Mouse (Mus musculus): ENCODE measurements around the gene Lancl3. TPM values are rescaled to one million over a fixed set of nuclear protein-coding genes. Genes with fewer than 3 reads are reported as not detected.
"Not testable (repeated sequence)": the region's sequence is repeated elsewhere in the genome, so short reads cannot be mapped to it uniquely, and the experiment has no call there.

The Lancl3 gene
- polyA plus RNA-seq, 1 experiment from 2014 or later = 0.88 TPM

- no peak overlapping the region for H3K9ac ChIP-seq
- H3K36me3 ChIP-seq = no peaks in the 10 kb centered on the region
- 55% methylated on average over 1 of the region's 1 CpGs for WGBS
- H3K4me3 ChIP-seq = no peak overlapping the region
- no peaks in the 10 kb centered on the region for H3K27me3 ChIP-seq (replicated peaks)
- no peak for ATAC-seq (ENCODE audit: insufficient number of reproducible peaks, low FRiP score)
- H3K9me3 ChIP-seq (replicated peaks) = no peaks in the 10 kb centered on the region
- H3K27ac ChIP-seq (ENCODE audit: poor library complexity, severe bottlenecking) = no peak overlapping the region
- H3K4me1 ChIP-seq (replicated peaks) = no peaks in the 10 kb centered on the region
- no peak overlapping the region for H3K4me2 ChIP-seq
Observed at GRCm38 (mm10) chrX:9303455-9303854, 103.8 kb downstream of the Lancl3 start.

- H3K36me3 ChIP-seq; H3K9ac ChIP-seq; H3K4me2 ChIP-seq; H3K4me3 ChIP-seq; H3K27me3 ChIP-seq (replicated peaks); H3K9me3 ChIP-seq (replicated peaks); H3K4me1 ChIP-seq (replicated peaks); H3K27ac ChIP-seq (ENCODE audit: poor library complexity, severe bottlenecking); ATAC-seq (ENCODE audit: insufficient number of reproducible peaks, low FRiP score): not testable (repeated sequence)
Observed at GRCm38 (mm10) chrX:9316457-9316856, 116.8 kb downstream of the Lancl3 start.

Other genes with a start within 250 kb of the Lancl3 start
- gene Fthl17b, start 236.9 kb upstream of the Lancl3 start, polyA plus RNA-seq (2016; fragmentation: Nextera tagmentation; extraction: Ambion mirVana) = not detected in 2 replicates
- not detected in 2 replicates for gene Fthl17c, start 223.3 kb upstream of the Lancl3 start, polyA plus RNA-seq (2016; fragmentation: Nextera tagmentation; extraction: Ambion mirVana)
- not detected in 2 replicates for gene Fthl17d, start 213.1 kb upstream of the Lancl3 start, polyA plus RNA-seq (2016; fragmentation: Nextera tagmentation; extraction: Ambion mirVana)
- gene Fthl17e, start 166.4 kb upstream of the Lancl3 start, polyA plus RNA-seq (2016; fragmentation: Nextera tagmentation; extraction: Ambion mirVana) = not detected in 2 replicates
- gene Fthl17f, start 136.9 kb upstream of the Lancl3 start, polyA plus RNA-seq (2016; fragmentation: Nextera tagmentation; extraction: Ambion mirVana) = not detected in 2 replicates
- gene 4930402K13Rik, start 95.3 kb upstream of the Lancl3 start, polyA plus RNA-seq (2016; fragmentation: Nextera tagmentation; extraction: Ambion mirVana) = not detected in 2 replicates
- gene Gm14862, start 57.0 kb downstream of the Lancl3 start, polyA plus RNA-seq (2016; fragmentation: Nextera tagmentation; extraction: Ambion mirVana) = 0.49 and 0.89 TPM in 2 replicates
- 9.5 and 10.6 TPM in 2 replicates for gene Xk, start 72.9 kb downstream of the Lancl3 start, polyA plus RNA-seq (2016; fragmentation: Nextera tagmentation; extraction: Ambion mirVana)
- 0.83 and 1.3 TPM in 2 replicates for gene H2al1m, start 83.9 kb downstream of the Lancl3 start, polyA plus RNA-seq (2016; fragmentation: Nextera tagmentation; extraction: Ambion mirVana)
- gene H2al1k, start 150.7 kb downstream of the Lancl3 start, polyA plus RNA-seq (2016; fragmentation: Nextera tagmentation; extraction: Ambion mirVana) = not detected in 2 replicates